24 mouse cellular contexts compared by ENCODE assay signal in the genomic region with DNA sequence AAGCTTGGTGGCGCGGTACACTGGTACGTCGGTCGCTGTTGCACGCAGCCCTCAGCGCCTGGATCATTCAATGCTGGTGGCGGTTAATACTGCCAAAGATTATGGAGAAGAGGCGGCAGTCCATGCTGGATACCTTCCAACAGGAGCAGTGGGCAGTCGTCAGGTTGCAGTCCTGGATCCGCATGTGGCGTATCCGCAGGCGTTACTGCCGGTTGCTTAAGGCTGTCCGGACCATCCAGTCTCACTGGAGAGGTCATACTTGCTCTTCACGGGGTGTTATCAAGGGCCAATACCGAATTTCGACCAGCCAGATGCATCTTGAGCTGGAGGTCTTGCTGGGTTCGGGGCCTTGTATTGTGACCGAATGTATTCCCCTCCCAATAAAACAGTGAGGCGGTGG. TPM values are rescaled to one million over a fixed set of nuclear protein-coding genes. Genes with fewer than 3 reads are reported as not detected.
"Had no signal": no experiment of that assay in that cellular context is flagged by ENCODE, and none has a peak within 500 bp of the region (broad histone marks: within the 10 kb centered on the region; RNA-seq: fewer than 3 reads in every experiment).

No protein-coding gene starts in this region.

- H3K4me3 ChIP-seq: midbrain, embryonic 10.5 days; midbrain, embryonic 13.5 days; midbrain, embryonic 15.5 days; neural tube, embryonic 12.5 days; stomach, embryonic 15.5 days had no signal

- H3K27me3 ChIP-seq: midbrain, embryonic 13.5 days; midbrain, embryonic 15.5 days; stomach, embryonic 15.5 days had no signal

- H3K9ac ChIP-seq: liver, embryonic 14.5 days; lung, embryonic 14.5 days; midbrain, embryonic 13.5 days; midbrain, embryonic 15.5 days; neural tube, embryonic 12.5 days; stomach, embryonic 15.5 days had no signal

- H3K27ac ChIP-seq: liver, embryonic 14.5 days; midbrain, embryonic 10.5 days; midbrain, embryonic 13.5 days; midbrain, embryonic 15.5 days; neural tube, embryonic 12.5 days; stomach, embryonic 15.5 days; stomach, postnatal 0 days had no signal

- H3K4me1 ChIP-seq: midbrain, embryonic 10.5 days; midbrain, embryonic 13.5 days; midbrain, embryonic 15.5 days; neural tube, embryonic 12.5 days; stomach, embryonic 15.5 days had no signal

- H3K36me3 ChIP-seq: midbrain, embryonic 10.5 days; midbrain, embryonic 13.5 days; midbrain, embryonic 15.5 days; neural tube, embryonic 12.5 days; stomach, embryonic 15.5 days had no signal

- H3K9me3 ChIP-seq: midbrain, embryonic 10.5 days; midbrain, embryonic 13.5 days; midbrain, embryonic 15.5 days; neural tube, embryonic 12.5 days; stomach, embryonic 15.5 days had no signal

- H3K4me2 ChIP-seq: lung, embryonic 14.5 days; midbrain, embryonic 13.5 days; midbrain, embryonic 15.5 days; neural tube, embryonic 12.5 days; stomach, embryonic 15.5 days had no signal

- DNase-seq: lung, adult 18-20 months; lung, embryonic 14.5 days; lung, postnatal 10 days; lung, postnatal 4 days; right cerebral cortex, postnatal 14 days; thymus, adult 18-20 months; thymus, postnatal 14 days; thymus, postnatal 36 days had no signal

- ATAC-seq: midbrain, embryonic 13.5 days; midbrain, embryonic 15.5 days had no signal

RNA-seq across cellular contexts. Expression of a gene that starts 2.1 kb away (rescaled TPM):
- total RNA-seq: megakaryocyte-erythroid progenitor cell, adult 5-6 weeks; midbrain, postnatal 0 days; monocyte, adult 5-6 weeks; neutrophil, adult 5-6 weeks had no signal
- polyA plus RNA-seq: liver, embryonic 14.5 days; liver, embryonic 16.5 days; lung, embryonic 14.5 days; lung, embryonic 16.5 days; midbrain, embryonic 10.5 days; midbrain, embryonic 13.5 days; midbrain, embryonic 15.5 days; midbrain, postnatal 0 days; neural tube, embryonic 12.5 days; neural tube, embryonic 14.5 days; spleen, adult 2 months; stomach, embryonic 15.5 days; stomach, postnatal 0 days; thymus, postnatal 0 days had no signal

RNA-seq across cellular contexts. Expression of a gene that starts 12.5 kb away (rescaled TPM):
- total RNA-seq: megakaryocyte-erythroid progenitor cell, adult 5-6 weeks; midbrain, postnatal 0 days; monocyte, adult 5-6 weeks; neutrophil, adult 5-6 weeks had no signal
- polyA plus RNA-seq: liver, embryonic 14.5 days; liver, embryonic 16.5 days; lung, embryonic 14.5 days; lung, embryonic 16.5 days; midbrain, embryonic 10.5 days; midbrain, embryonic 13.5 days; midbrain, embryonic 15.5 days; midbrain, postnatal 0 days; neural tube, embryonic 12.5 days; neural tube, embryonic 14.5 days; spleen, adult 2 months; stomach, embryonic 15.5 days; stomach, postnatal 0 days had no signal

RNA-seq across cellular contexts. Expression of a gene that starts 36.1 kb away (rescaled TPM):
- total RNA-seq: megakaryocyte-erythroid progenitor cell, adult 5-6 weeks; neutrophil, adult 5-6 weeks had no signal
- polyA plus RNA-seq: liver, embryonic 14.5 days had no signal
